In genomic region chr11:101937108-101937507, GRCm38 (mm10) we compare ENCODE assay signal across 10 mouse cellular contexts. TPM values are rescaled to one million over a fixed set of nuclear protein-coding genes. Genes with fewer than 3 reads are reported as not detected.
DNase-seq lines count a peak whose midpoint lies in the region; ATAC-seq and TF ChIP-seq lines count a peak whose summit lies in the region.
"Had no signal": no experiment of that assay in that cellular context is flagged by ENCODE, and none has a peak within 500 bp of the region (broad histone marks: within the 10 kb centered on the region; RNA-seq: fewer than 3 reads in every experiment).

No protein-coding gene starts in this region.

- no peak overlapping the region for H3K27ac ChIP-seq in embryonic facial prominence, embryonic 12.5 days
- peak overlapping the region; percentile 32; the same call in 1 of the 2 replicates for H3K27ac ChIP-seq in hindbrain, embryonic 14.5 days
- H3K27ac ChIP-seq in lung, embryonic 15.5 days = no peak overlapping the region
- no peak overlapping the region for H3K27ac ChIP-seq in stomach, postnatal 0 days (replicated peaks)

- H3K9ac ChIP-seq in embryonic facial prominence, embryonic 12.5 days = peak overlapping the region; percentile 47; the same call in 1 of the 2 replicates
- H3K9ac ChIP-seq in hindbrain, embryonic 14.5 days = peak overlapping the region; percentile 67
- peak overlapping the region; percentile 47 for H3K9ac ChIP-seq in lung, embryonic 15.5 days
- peak overlapping the region; percentile 60 for H3K9ac ChIP-seq in stomach, postnatal 0 days (ENCODE audit: low read length)

- DNase-seq in kidney, adult 11 months = peak; percentile 28
- no peak for DNase-seq in kidney, adult 8-10 months
- peak; percentile 46 for DNase-seq in hindbrain, embryonic 14.5 days (ENCODE audit: low spot score)
- peak; percentile 31 for DNase-seq in stomach, postnatal 0 days (ENCODE audit: low spot score)
- no peak for DNase-seq in urinary bladder, postnatal 25 days (ENCODE audit: low spot score)
- DNase-seq in spleen, postnatal 4 days (ENCODE audit: low spot score in 2 of 2) = no peak

- no peak for ATAC-seq in embryonic facial prominence, embryonic 12.5 days (ENCODE audit: insufficient number of reproducible peaks, insufficient read depth, low FRiP score, low TSS enrichment)
- no peak for ATAC-seq in hindbrain, embryonic 14.5 days (ENCODE audit: low FRiP score)
- ATAC-seq in lung, embryonic 15.5 days (ENCODE audit: borderline replicate concordance, extremely low read depth, low FRiP score, low TSS enrichment) = 0 out of 2 replicates have a peak, but pooled peaks have one; percentile 61
- ATAC-seq in stomach, postnatal 0 days (ENCODE audit: low FRiP score, low TSS enrichment) = no peak
- ATAC-seq: Patski had no signal

- peak overlapping the region; percentile 40 for H3K4me3 ChIP-seq in embryonic facial prominence, embryonic 12.5 days
- H3K4me3 ChIP-seq in hindbrain, embryonic 14.5 days (replicated peaks; ENCODE audit: low read length) = peak overlapping the region; percentile 39
- H3K4me3 ChIP-seq in lung, embryonic 15.5 days = peak overlapping the region; percentile 37
- H3K4me3 ChIP-seq in stomach, postnatal 0 days (ENCODE audit: low read depth, low read length) = peak overlapping the region; percentile 40

- under 1% methylated on average over 30 of the region's 32 CpGs for WGBS in embryonic facial prominence, embryonic 12.5 days
- WGBS in hindbrain, embryonic 14.5 days = under 1% methylated on average over 32 of the region's 32 CpGs
- 1% methylated on average over 32 of the region's 32 CpGs for WGBS in lung, embryonic 15.5 days
- WGBS in stomach, postnatal 0 days = under 1% methylated on average over 32 of the region's 32 CpGs

- no peak for TF ChIP-seq CTCF in stomach, postnatal 0 days (IDR thresholded peaks at IDR 0.05; ENCODE audit: low read depth)

- H3K36me3 ChIP-seq in embryonic facial prominence, embryonic 12.5 days = no peaks in the 10 kb centered on the region
- no peaks in the 10 kb centered on the region for H3K36me3 ChIP-seq in hindbrain, embryonic 14.5 days (replicated peaks; ENCODE audit: control insufficient read depth, insufficient read depth)
- no peaks in the 10 kb centered on the region for H3K36me3 ChIP-seq in lung, embryonic 15.5 days
- no peaks in the 10 kb centered on the region for H3K36me3 ChIP-seq in stomach, postnatal 0 days (ENCODE audit: control insufficient read depth, insufficient read depth, low read length)

- H3K4me1 ChIP-seq in embryonic facial prominence, embryonic 12.5 days = peaks cover 16% of the 10 kb centered on the region; the same call in 1 of the 2 replicates
- H3K4me1 ChIP-seq in hindbrain, embryonic 14.5 days (replicated peaks; ENCODE audit: control insufficient read depth, insufficient read depth, low read length) = no peaks in the 10 kb centered on the region; the same call in 1 of the 2 replicates
- peaks cover 6% of the 10 kb centered on the region for H3K4me1 ChIP-seq in lung, embryonic 15.5 days
- no peaks in the 10 kb centered on the region for H3K4me1 ChIP-seq in stomach, postnatal 0 days (replicated peaks; ENCODE audit: control insufficient read depth, insufficient read depth)

- no peak for TF ChIP-seq EP300 in stomach, postnatal 0 days (optimal IDR thresholded peaks at IDR 0.05)

- no peaks in the 10 kb centered on the region for H3K9me3 ChIP-seq in embryonic facial prominence, embryonic 12.5 days
- no peaks in the 10 kb centered on the region for H3K9me3 ChIP-seq in hindbrain, embryonic 14.5 days (ENCODE audit: control insufficient read depth, low read length)
- H3K9me3 ChIP-seq in lung, embryonic 15.5 days = no peaks in the 10 kb centered on the region
- H3K9me3 ChIP-seq in stomach, postnatal 0 days (ENCODE audit: control insufficient read depth, low read length) = no peaks in the 10 kb centered on the region

- H3K4me2 ChIP-seq in embryonic facial prominence, embryonic 12.5 days (replicated peaks) = peak overlapping the region; percentile 69
- peak overlapping the region; percentile 81 for H3K4me2 ChIP-seq in hindbrain, embryonic 14.5 days (replicated peaks)
- H3K4me2 ChIP-seq in lung, embryonic 15.5 days = peak overlapping the region; percentile 89
- peak overlapping the region; percentile 58 for H3K4me2 ChIP-seq in stomach, postnatal 0 days (replicated peaks; ENCODE audit: low read depth)

- H3K27me3 ChIP-seq in embryonic facial prominence, embryonic 12.5 days = peaks cover 32% of the 10 kb centered on the region
- peaks cover 4% of the 10 kb centered on the region; the same call in 1 of the 2 replicates for H3K27me3 ChIP-seq in hindbrain, embryonic 14.5 days (ENCODE audit: control insufficient read depth, insufficient read depth, low read length)
- H3K27me3 ChIP-seq in lung, embryonic 15.5 days = peaks cover 11% of the 10 kb centered on the region; the same call in 1 of the 2 replicates
- H3K27me3 ChIP-seq in stomach, postnatal 0 days (ENCODE audit: control insufficient read depth, insufficient read depth, low read length) = no peaks in the 10 kb centered on the region

RNA-seq across cellular contexts. Expression of gene Sost, which starts 29.7 kb away (rescaled TPM):
- polyA plus RNA-seq in embryonic facial prominence, embryonic 12.5 days (2016; fragmentation: Nextera tagmentation; extraction: Ambion mirVana) = 0.10 and 0.14 TPM in 2 replicates
- polyA plus RNA-seq in hindbrain, embryonic 14.5 days (2014; fragmentation: Nextera tagmentation; extraction: Ambion mirVana) = not detected in 2 replicates
- 0.44 and 0.52 TPM in 2 replicates for polyA plus RNA-seq in lung, embryonic 15.5 days (2015; fragmentation: Nextera tagmentation; extraction: Ambion mirVana)
- 0.08 TPM in 1 of 2 replicates, not detected in the other for polyA plus RNA-seq in stomach, postnatal 0 days (2015; fragmentation: Nextera tagmentation; extraction: Ambion mirVana)
- polyA plus RNA-seq: large intestine, adult 2 months; Patski had no signal

RNA-seq across cellular contexts. Expression of gene Meox1, which starts 42.9 kb away (rescaled TPM):
- polyA plus RNA-seq in embryonic facial prominence, embryonic 12.5 days (2016; fragmentation: Nextera tagmentation; extraction: Ambion mirVana) = 10.0 and 10.9 TPM in 2 replicates
- 0.63 and 0.90 TPM in 2 replicates for polyA plus RNA-seq in hindbrain, embryonic 14.5 days (2014; fragmentation: Nextera tagmentation; extraction: Ambion mirVana)
- 10.3 and 10.4 TPM in 2 replicates for polyA plus RNA-seq in lung, embryonic 15.5 days (2015; fragmentation: Nextera tagmentation; extraction: Ambion mirVana)
- polyA plus RNA-seq in stomach, postnatal 0 days (2015; fragmentation: Nextera tagmentation; extraction: Ambion mirVana) = 2.8 and 3.0 TPM in 2 replicates

RNA-seq across cellular contexts. Expression of gene Cfap97d1, which starts 47.0 kb away (rescaled TPM):
- polyA plus RNA-seq in embryonic facial prominence, embryonic 12.5 days (2016; fragmentation: Nextera tagmentation; extraction: Ambion mirVana) = not detected in 2 replicates
- not detected in 2 replicates for polyA plus RNA-seq in hindbrain, embryonic 14.5 days (2014; fragmentation: Nextera tagmentation; extraction: Ambion mirVana)
- not detected in 2 replicates for polyA plus RNA-seq in lung, embryonic 15.5 days (2015; fragmentation: Nextera tagmentation; extraction: Ambion mirVana)
- not detected in 2 replicates for polyA plus RNA-seq in stomach, postnatal 0 days (2015; fragmentation: Nextera tagmentation; extraction: Ambion mirVana)
- polyA plus RNA-seq: large intestine, adult 2 months; Patski had no signal

RNA-seq across cellular contexts. Expression of gene Dusp3, which starts 49.7 kb away (rescaled TPM):
- polyA plus RNA-seq in embryonic facial prominence, embryonic 12.5 days (2016; fragmentation: Nextera tagmentation; extraction: Ambion mirVana) = 12.3 and 12.5 TPM in 2 replicates
- polyA plus RNA-seq in hindbrain, embryonic 14.5 days (2014; fragmentation: Nextera tagmentation; extraction: Ambion mirVana) = 24.0 and 24.7 TPM in 2 replicates
- polyA plus RNA-seq in lung, embryonic 15.5 days (2015; fragmentation: Nextera tagmentation; extraction: Ambion mirVana) = 18.8 and 20.0 TPM in 2 replicates
- 21.7 and 22.8 TPM in 2 replicates for polyA plus RNA-seq in stomach, postnatal 0 days (2015; fragmentation: Nextera tagmentation; extraction: Ambion mirVana)

Comparison
In these comparisons a context has a peak if more than half of its experiments do, and no peak if none do; other contexts are left out.
1. DNase-seq: peak in kidney, adult 11 months (single experiment), hindbrain, embryonic 14.5 days (single experiment) and stomach, postnatal 0 days (single experiment); none in kidney, adult 8-10 months (0 of 2), urinary bladder, postnatal 25 days (single experiment) and spleen, postnatal 4 days (0 of 2).
2. Peak in every context shown above with its lines, with median percentiles within 50 percentile points of each other: H3K4me2 ChIP-seq, H3K4me3 ChIP-seq and H3K9ac ChIP-seq.